Comparison of ENCODE assay signal across 8 mouse cellular contexts in the genomic region with DNA sequence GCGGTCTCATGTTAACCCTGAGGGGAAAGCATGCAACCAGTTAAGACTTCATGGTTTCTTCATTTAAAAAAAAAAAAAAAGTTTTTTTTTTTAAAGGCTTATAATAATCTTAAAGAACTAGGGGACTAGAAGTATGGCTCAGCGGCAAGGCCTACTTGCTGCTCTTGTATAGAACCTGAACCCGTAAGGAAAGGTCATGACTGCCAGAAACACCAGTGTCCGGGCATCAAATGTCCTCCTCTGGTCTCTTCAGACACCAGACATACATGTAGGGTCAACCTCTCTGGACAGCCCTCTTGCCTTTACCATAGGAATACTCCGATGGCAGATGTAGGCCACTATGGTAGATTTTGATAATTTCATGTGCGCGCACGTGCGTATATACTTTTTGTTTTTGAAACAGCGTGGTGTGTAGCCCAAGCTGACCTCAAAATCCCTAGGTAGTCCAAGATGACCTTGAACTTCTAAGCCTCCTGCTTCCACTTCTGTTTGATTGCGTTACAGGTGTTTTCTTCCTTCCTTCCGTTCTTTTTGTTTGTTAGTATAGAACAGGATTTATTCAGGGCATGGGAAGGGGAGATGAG. TPM values are rescaled to one million over a fixed set of nuclear protein-coding genes. Genes with fewer than 3 reads are reported as not detected.
DNase-seq lines count a peak whose midpoint lies in the region; ATAC-seq and TF ChIP-seq lines count a peak whose summit lies in the region.

No protein-coding gene starts in this region.

- peak overlapping the region; percentile 72 for H3K4me2 ChIP-seq in liver, embryonic 16.5 days (ENCODE audit: low read depth, low read length)

- no peak for TF ChIP-seq POLR2A in thymus, adult 2 months (IDR thresholded peaks at IDR 0.05; ENCODE audit: control insufficient read depth, extremely low read depth, insufficient read depth, low read length, poor library complexity)

- TF ChIP-seq CTCF in thymus, adult 2 months (IDR thresholded peaks at IDR 0.05; ENCODE audit: borderline replicate concordance, control insufficient read depth, extremely low read depth, insufficient read depth, low read length, poor library complexity), result no peak

- WGBS in heart, embryonic 10.5 days, result 80% methylated on average over 12 of the region's 12 CpGs
- 86% methylated on average over 12 of the region's 12 CpGs for WGBS in thymus, adult 2 months
- 74% methylated on average over 12 of the region's 12 CpGs for whole genome bisulfite sequencing in liver, embryonic 16.5 days (ENCODE audit: insufficient replicate concordance)

- H3K4me1 ChIP-seq in heart, embryonic 10.5 days, result peaks cover 33% of the 10 kb centered on the region
- H3K4me1 ChIP-seq in thymus, adult 2 months (replicated peaks; ENCODE audit: control insufficient read depth, insufficient read depth, low read length), result peaks cover 18% of the 10 kb centered on the region
- peaks cover 27% of the 10 kb centered on the region for H3K4me1 ChIP-seq in liver, embryonic 16.5 days (ENCODE audit: control insufficient read depth, low read depth, low read length)

- no peaks in the 10 kb centered on the region for H3K27me3 ChIP-seq in heart, embryonic 10.5 days (ENCODE audit: insufficient read depth, poor library complexity, severe bottlenecking)
- H3K27me3 ChIP-seq in thymus, adult 2 months (ENCODE audit: control insufficient read depth, insufficient read depth, low read length), result no peaks in the 10 kb centered on the region
- no peaks in the 10 kb centered on the region for H3K27me3 ChIP-seq in liver, embryonic 16.5 days (ENCODE audit: control insufficient read depth, insufficient read depth, low read depth, low read length)

- H3K36me3 ChIP-seq in heart, embryonic 10.5 days, result peaks cover 31% of the 10 kb centered on the region
- peaks cover 7% of the 10 kb centered on the region for H3K36me3 ChIP-seq in thymus, adult 2 months (ENCODE audit: control insufficient read depth, insufficient read depth, low read length)
- peaks cover 17% of the 10 kb centered on the region for H3K36me3 ChIP-seq in liver, embryonic 16.5 days (ENCODE audit: control insufficient read depth, insufficient read depth)

- H3K9me3 ChIP-seq in heart, embryonic 10.5 days, result no peaks in the 10 kb centered on the region
- no peaks in the 10 kb centered on the region for H3K9me3 ChIP-seq in liver, embryonic 16.5 days (replicated peaks; ENCODE audit: control insufficient read depth, low read length)

- H3K27ac ChIP-seq in heart, embryonic 10.5 days, result peak overlapping the region; percentile 89
- H3K27ac ChIP-seq in thymus, adult 2 months (ENCODE audit: control insufficient read depth, insufficient read depth, low read length), result no peak overlapping the region
- no peak overlapping the region for H3K27ac ChIP-seq in liver, embryonic 16.5 days (ENCODE audit: low read length)

- H3K4me3 ChIP-seq in heart, embryonic 10.5 days, result peak overlapping the region; percentile 83
- H3K4me3 ChIP-seq in thymus, adult 2 months (ENCODE audit: control insufficient read depth, insufficient read depth, low read length), result no peak overlapping the region
- H3K4me3 ChIP-seq in liver, embryonic 16.5 days (ENCODE audit: low read depth, low read length), result peak overlapping the region; percentile 88

- DNase-seq in heart, embryonic 10.5 days (ENCODE audit: low spot score), result no peak
- DNase-seq in heart, postnatal 25 days (ENCODE audit: low spot score), result no peak
- peak; percentile 16 for DNase-seq in thymus, adult 2 months
- DNase-seq in thymus, postnatal 25 days, result no peak
- DNase-seq in yolk sac, embryonic 10.5 days (ENCODE audit: low spot score), result no peak
- no peak for DNase-seq in right cerebral cortex, postnatal 25 days

- no peak for ATAC-seq in liver, embryonic 16.5 days (ENCODE audit: low read depth)
- ATAC-seq in inflammation-experienced regulatory T-cells, adult 6 months, result no peak

- peak overlapping the region; percentile 84 for H3K9ac ChIP-seq in liver, embryonic 16.5 days (ENCODE audit: low read depth, low read length)

- intact Hi-C loops in heart, postnatal 25 days (cut with DNase I), result loop anchor here (5.0 kb wide), 1 partner anchor 80 kb away; the partner anchor contains the start of gene Ctrl

RNA-seq across cellular contexts. Expression of gene Cenpt, which starts 0.8 kb away (rescaled TPM):
- 46.5 and 55.2 TPM in 2 replicates for polyA plus RNA-seq in heart, embryonic 10.5 days (2016; fragmentation: Nextera tagmentation; extraction: Ambion mirVana)
- 1 to 10 TPM; 2.2 to 2.9 TPM for total RNA-seq in heart, postnatal 25 days (2021)
- polyA plus RNA-seq in thymus, adult 2 months (2012; rRNA removed), result 53.2 TPM in 2 replicates
- polyA plus RNA-seq in liver, embryonic 16.5 days (2015; fragmentation: Nextera tagmentation; extraction: Ambion mirVana), result 19.1 and 20.5 TPM in 2 replicates
- polyA plus RNA-seq in inflammation-experienced regulatory T-cells, adult 6 months (2017; shearing (Covaris generic)), result 10 to 100 TPM; 13.8 to 22.1 (median 18.4) TPM

RNA-seq across cellular contexts. Expression of gene Thap11, which starts 2.7 kb away (rescaled TPM):
- 61.6 and 74.0 TPM in 2 replicates for polyA plus RNA-seq in heart, embryonic 10.5 days (2016; fragmentation: Nextera tagmentation; extraction: Ambion mirVana)
- 10 to 100 TPM; 23.8 to 27.4 TPM for total RNA-seq in heart, postnatal 25 days (2021)
- 75.3 and 84.9 TPM in 2 replicates for polyA plus RNA-seq in thymus, adult 2 months (2012; rRNA removed)
- 25.4 and 26.4 TPM in 2 replicates for polyA plus RNA-seq in liver, embryonic 16.5 days (2015; fragmentation: Nextera tagmentation; extraction: Ambion mirVana)
- 1 to 10 TPM; 5.5 to 6.7 (median 6.0) TPM for polyA plus RNA-seq in inflammation-experienced regulatory T-cells, adult 6 months (2017; shearing (Covaris generic))

RNA-seq across cellular contexts. Expression of gene Nutf2, which starts 8.1 kb away (rescaled TPM):
- polyA plus RNA-seq in heart, embryonic 10.5 days (2016; fragmentation: Nextera tagmentation; extraction: Ambion mirVana), result 274 and 314 TPM in 2 replicates
- total RNA-seq in heart, postnatal 25 days (2021), result 10 to 100 TPM; 30.7 to 35.0 TPM
- polyA plus RNA-seq in thymus, adult 2 months (2012; rRNA removed), result 52.4 and 54.4 TPM in 2 replicates
- polyA plus RNA-seq in liver, embryonic 16.5 days (2015; fragmentation: Nextera tagmentation; extraction: Ambion mirVana), result 88.9 and 95.7 TPM in 2 replicates
- polyA plus RNA-seq in inflammation-experienced regulatory T-cells, adult 6 months (2017; shearing (Covaris generic)), result 10 to 100 TPM; 10.8 to 70.1 (median 13.0) TPM

RNA-seq across cellular contexts. Expression of gene Tsnaxip1, which starts 24.7 kb away (rescaled TPM):
- polyA plus RNA-seq in heart, embryonic 10.5 days (2016; fragmentation: Nextera tagmentation; extraction: Ambion mirVana), result 0.06 TPM in 2 replicates
- total RNA-seq in heart, postnatal 25 days (2021), result not detected
- polyA plus RNA-seq in thymus, adult 2 months (2012; rRNA removed), result 0.05 TPM in 2 replicates
- polyA plus RNA-seq in liver, embryonic 16.5 days (2015; fragmentation: Nextera tagmentation; extraction: Ambion mirVana), result 0.07 TPM in 2 replicates
- not detected for polyA plus RNA-seq in inflammation-experienced regulatory T-cells, adult 6 months (2017; shearing (Covaris generic))

RNA-seq across cellular contexts. Expression of gene Ranbp10, which starts 25.1 kb away (rescaled TPM):
- polyA plus RNA-seq in heart, embryonic 10.5 days (2016; fragmentation: Nextera tagmentation; extraction: Ambion mirVana), result 8.6 and 10.4 TPM in 2 replicates
- 10 to 100 TPM; 19.1 to 19.2 TPM for total RNA-seq in heart, postnatal 25 days (2021)
- 47.1 and 53.0 TPM in 2 replicates for polyA plus RNA-seq in thymus, adult 2 months (2012; rRNA removed)
- 44.3 and 50.1 TPM in 2 replicates for polyA plus RNA-seq in liver, embryonic 16.5 days (2015; fragmentation: Nextera tagmentation; extraction: Ambion mirVana)
- polyA plus RNA-seq in inflammation-experienced regulatory T-cells, adult 6 months (2017; shearing (Covaris generic)), result 1 to 10 TPM; 5.3 to 8.7 (median 5.9) TPM
